Mouse (Mus musculus): Measurements from ENCODE around the gene Gm9780.
"Not testable (repeated sequence)": the region's sequence is repeated elsewhere in the genome, so short reads cannot be mapped to it uniquely, and the experiment has no call there.

DNA sequence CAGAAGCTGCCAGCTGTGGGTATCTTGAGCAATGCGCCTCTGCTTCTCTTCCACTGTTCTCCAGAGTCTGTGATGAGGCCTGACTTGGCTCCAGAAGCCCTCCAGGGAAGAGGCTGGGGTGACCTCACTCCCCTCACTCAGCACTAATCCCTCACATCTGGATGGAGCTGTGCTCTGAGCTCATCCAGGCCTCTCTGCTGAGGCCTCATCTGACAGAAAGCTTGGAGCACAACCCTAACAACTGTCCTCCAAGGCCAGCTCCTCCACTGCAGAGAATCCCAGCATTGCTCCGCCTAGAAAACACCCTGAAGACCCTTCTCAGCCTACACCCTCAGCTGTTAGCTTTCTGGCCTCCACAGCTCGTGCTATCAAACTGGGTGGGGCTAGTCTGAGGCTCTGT lies 8.1 kb downstream of the Gm9780 start:
- TF ChIP-seq CTCF, EP300 (IDR thresholded peaks at IDR 0.05; ENCODE audit: low read depth): not testable (repeated sequence)

Measured in liver, postnatal 0 days (tissue).